Mouse (Mus musculus) ES-E14 (cell line): ENCODE measurements around the gene Gm13272.
"Not testable (repeated sequence)": the region's sequence is repeated elsewhere in the genome, so short reads cannot be mapped to it uniquely, and the experiment has no call there.

ENCODE experiments used
- CHD2 ChIP-seq: IDR thresholded peaks from 2 replicates; pipeline ENCODE4 v1.6.1; 2014; ENCODE audit warnings: mild to moderate bottlenecking, low read depth, low read length, inconsistent platforms
- HCFC1 ChIP-seq: IDR thresholded peaks from 2 replicates; pipeline ENCODE4 v1.6.1; 2012; ENCODE audit warnings: low read length, inconsistent platforms, borderline replicate concordance; ENCODE audit not compliant: insufficient read depth
- MAFK ChIP-seq: IDR thresholded peaks from 2 replicates; pipeline ENCODE4 v1.6.1; 2014; ENCODE audit warnings: mild to moderate bottlenecking, low read depth, low read length, inconsistent platforms; ENCODE audit not compliant: insufficient read depth
- ZC3H11A ChIP-seq: IDR thresholded peaks from 2 replicates; pipeline ENCODE4 v1.6.1; 2012; ENCODE audit warnings: low read depth, mild to moderate bottlenecking, inconsistent platforms, low read length, borderline replicate concordance
- ZNF384 ChIP-seq: IDR thresholded peaks from 2 replicates; pipeline ENCODE4 v1.6.1; 2012; ENCODE audit warnings: low read depth, low read length, inconsistent platforms

DNA sequence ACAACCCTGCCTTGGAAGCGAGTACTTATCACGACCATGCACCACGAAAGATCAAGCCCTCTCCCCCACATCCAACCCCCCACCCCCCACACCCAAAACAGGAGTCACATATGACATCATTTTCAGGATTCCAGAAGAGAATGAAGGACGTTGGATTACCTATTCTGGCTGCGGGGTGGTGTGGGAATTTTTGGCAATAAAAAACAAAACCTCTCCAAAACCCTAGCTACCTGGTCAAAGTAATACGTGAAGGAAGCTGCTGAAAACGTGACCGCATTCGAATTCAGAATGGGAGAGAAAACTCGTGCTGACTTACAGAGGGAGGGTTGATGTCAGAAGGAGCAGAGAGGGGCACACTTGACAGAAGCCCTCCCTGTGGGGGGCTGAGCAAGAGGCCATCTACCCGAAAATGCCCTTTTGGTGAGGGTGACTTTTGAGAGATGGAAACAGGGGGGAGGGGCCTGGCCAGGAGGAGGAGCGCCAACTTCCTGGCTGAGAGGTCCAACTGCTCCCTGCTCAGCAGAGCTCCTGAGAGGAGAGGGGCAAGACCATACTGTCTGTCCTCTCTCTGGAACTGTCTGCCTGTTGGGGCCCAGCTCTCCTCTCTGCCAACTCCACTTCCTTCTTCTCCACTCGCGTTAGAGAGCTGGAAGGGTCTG lies 19.9 kb upstream of the Gm13272 start, which contains the start of gene Gm13283:
- not testable (repeated sequence) for TF ChIP-seq ZC3H11A, HCFC1, ZNF384, CHD2, MAFK
